Mouse (Mus musculus) ovary, adult 10 weeks (tissue): ENCODE data around the gene Scgb2b19. TPM values are rescaled to one million over a fixed set of nuclear protein-coding genes. Genes with fewer than 3 reads are reported as not detected.

Experiments used
- polyA plus RNA-seq: library from polyadenylated mRNA; stranded (reverse); fragments of 350-450 nt; fragmentation: Illumina TruSeq; extraction: RNeasy Lipid Tissue Mini Kit (QIAGEN cat#74804); gene quantifications from one replicate; pipeline ENCODE4 v1.2.3, GENCODE M21; 2014

The Scgb2b19 gene
- not detected for polyA plus RNA-seq

DNA sequence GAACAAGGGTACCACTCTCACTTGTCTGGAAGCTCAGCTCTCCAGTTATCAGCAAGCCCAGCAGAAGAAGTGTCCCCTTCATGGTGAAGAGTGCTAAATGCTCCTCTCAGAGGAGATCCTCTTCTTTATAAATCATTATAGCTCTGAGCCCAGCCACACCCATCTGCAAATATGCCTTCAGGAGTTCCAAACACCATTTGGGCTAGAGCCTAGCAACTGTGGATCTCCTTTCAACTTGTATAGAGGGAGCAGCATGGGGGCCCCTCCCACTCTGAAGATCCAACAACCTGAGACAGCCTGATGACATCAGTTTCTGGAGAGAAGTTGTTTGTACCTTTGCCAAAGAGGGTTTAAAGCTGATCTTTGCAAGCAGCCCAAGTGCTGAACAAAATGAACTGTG lies at the start of gene Scgb2b19:
Gene Scgb2b19, minus strand, starts transcription at position 101 of the 400 bp plus-strand sequence.

DNA sequence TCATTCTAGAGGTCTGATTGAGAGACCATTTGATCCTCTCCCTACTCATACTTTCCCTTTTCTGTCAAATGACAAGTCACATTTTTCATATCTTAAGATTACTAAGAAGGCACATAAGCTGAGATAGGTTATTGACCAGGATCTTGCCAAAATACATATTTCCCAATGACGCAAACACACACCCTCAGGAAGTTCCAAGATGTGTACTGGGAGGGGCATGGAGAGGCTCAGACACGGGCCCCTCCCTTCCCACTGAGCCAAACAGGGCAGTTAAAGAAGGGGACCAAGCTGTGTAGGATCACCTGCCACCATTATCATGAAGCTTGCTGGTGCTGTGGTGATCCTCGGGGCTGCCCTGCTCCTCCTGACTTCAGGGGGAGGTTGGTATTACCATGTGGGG lies 6.9 kb upstream of the Scgb2b19 start, which contains the start of gene Scgb1b19:
Gene Scgb1b19, plus strand, starts transcription at position 301 of the 400 bp plus-strand sequence.

Other genes starting within 250 kb of the Scgb2b19 start
- gene Scgb2b17, start 223.8 kb downstream of the Scgb2b19 start, polyA plus RNA-seq = not detected
- not detected for gene Scgb1b17, start 216.9 kb downstream of the Scgb2b19 start, polyA plus RNA-seq
- gene Scgb2b18, start 106.5 kb downstream of the Scgb2b19 start, polyA plus RNA-seq = not detected
- gene Scgb1b18, start 94.8 kb downstream of the Scgb2b19 start, polyA plus RNA-seq = not detected
- gene Scgb1b19, start 7.0 kb upstream of the Scgb2b19 start, polyA plus RNA-seq = not detected
- gene Scgb2b20, start 86.0 kb upstream of the Scgb2b19 start, polyA plus RNA-seq = not detected
- gene Scgb1b20, start 92.9 kb upstream of the Scgb2b19 start, polyA plus RNA-seq = not detected
- not detected for gene Scgb2b21, start 240.1 kb upstream of the Scgb2b19 start, polyA plus RNA-seq